Mouse (Mus musculus): ENCODE measurements around the gene Npepl1.

- TF ChIP-seq ZNF384 (IDR thresholded peaks at IDR 0.05; ENCODE audit: low read depth, low read length) (no peak), ZC3H11A (IDR thresholded peaks at IDR 0.05; ENCODE audit: borderline replicate concordance, low read depth, low read length) (no peak), MAFK (IDR thresholded peaks at IDR 0.05; ENCODE audit: insufficient read depth, low read depth, low read length) (no peak), CHD2 (IDR thresholded peaks at IDR 0.05; ENCODE audit: low read depth, low read length) (no peak)
Observed at GRCm38 (mm10) chr2:174112931-174113330, 2.8 kb downstream of the Npepl1 start.
